Mouse (Mus musculus) myocyte (in vitro differentiated cells): Measurements from ENCODE around the gene Kat8.

Experiments used
- CEBPB ChIP-seq: IDR thresholded peaks from 2 replicates; pipeline ENCODE4 v1.6.1; 2011; ENCODE audit warnings: mild to moderate bottlenecking, moderate library complexity; ENCODE audit not compliant: poor library complexity, insufficient read depth, severe bottlenecking
- E2F4 ChIP-seq: IDR thresholded peaks from one replicate; pipeline ENCODE4 v1.6.1; 2011; ENCODE audit warnings: mild to moderate bottlenecking, control low read depth, moderate library complexity; ENCODE audit not compliant: insufficient read depth
- MAX ChIP-seq: IDR thresholded peaks from one replicate; pipeline ENCODE4 v1.6.1; 2011; ENCODE audit warnings: low read depth, mild to moderate bottlenecking, control low read depth
- MYOD1 ChIP-seq, 3 experiments: IDR thresholded peaks; one replicate each; pipeline ENCODE4 v1.6.1; 2011; ENCODE audit warnings: control low read depth in 2 of 3, low read depth in 2 of 3, mild to moderate bottlenecking in 2 of 3, moderate library complexity in 1 of 3; ENCODE audit not compliant: insufficient read length in 2 of 3, control insufficient read depth in 1 of 3
- MYOG ChIP-seq, 3 experiments: IDR thresholded peaks; one replicate each; pipeline ENCODE4 v1.6.1; 2011; ENCODE audit warnings: control low read depth in 2 of 3, low read depth in 2 of 3, mild to moderate bottlenecking in 2 of 3; ENCODE audit not compliant: insufficient read length in 2 of 3, control insufficient read depth in 1 of 3, insufficient read depth in 1 of 3
- POLR2A ChIP-seq: IDR thresholded peaks from one replicate; pipeline ENCODE4 v1.6.1; 2011; ENCODE audit warnings: low read depth, mild to moderate bottlenecking, control low read depth, moderate library complexity; ENCODE audit not compliant: insufficient read length
- POLR2AphosphoS2 ChIP-seq: IDR thresholded peaks from one replicate; pipeline ENCODE4 v1.6.1; 2011; ENCODE audit warnings: low read depth, control low read depth; ENCODE audit not compliant: insufficient read length
- REST ChIP-seq: IDR thresholded peaks from one replicate; pipeline ENCODE4 v1.6.1; 2011; ENCODE audit warnings: mild to moderate bottlenecking, control low read depth, moderate library complexity; ENCODE audit not compliant: insufficient read depth, insufficient read length
- TCF12 ChIP-seq: IDR thresholded peaks from one replicate; pipeline ENCODE4 v1.6.1; 2011; ENCODE audit warnings: mild to moderate bottlenecking, control low read depth; ENCODE audit not compliant: poor library complexity, insufficient read depth, severe bottlenecking
- USF1 ChIP-seq: IDR thresholded peaks from one replicate; pipeline ENCODE4 v1.6.1; 2011; ENCODE audit warnings: low read depth, mild to moderate bottlenecking, control low read depth, moderate library complexity

- TF ChIP-seq POLR2A: no peak
- TF ChIP-seq MYOD1 (IDR thresholded peaks at IDR 0.05; ENCODE audit: control insufficient read depth in 1 of 3, insufficient read length in 2 of 3, low read depth in 2 of 3): no peak
- no peak for TF ChIP-seq POLR2AphosphoS2
- no peak for TF ChIP-seq MYOG (IDR thresholded peaks at IDR 0.05; ENCODE audit: control insufficient read depth in 1 of 3, insufficient read depth in 1 of 3, insufficient read length in 2 of 3, low read depth in 2 of 3)
- no peak for TF ChIP-seq TCF12
- no peak for TF ChIP-seq MAX
- TF ChIP-seq CEBPB: no peak
- no peak for TF ChIP-seq REST
- no peak for TF ChIP-seq E2F4
- TF ChIP-seq USF1: no peak
These were observed 9.2 kb downstream of the Kat8 start for GRCm38 (mm10) chr7:127921516-127921915.
